Mouse (Mus musculus) kidney, postnatal 4 days (tissue): Measurements from ENCODE around the gene Pex10.
"Not testable (repeated sequence)": the region's sequence is repeated elsewhere in the genome, so short reads cannot be mapped to it uniquely, and the experiment has no call there.

Experiments used
- DNase-seq, 2 experiments: peaks; one replicate each; pipeline ENCODE4 v3.0.0; 2021; ENCODE audit warnings: mixed read lengths in 2 of 2

Pex10 gene

GRCm38 (mm10) chr4:155065970-155066833 is 614 bp upstream of the Pex10 start:
- DNase-seq, result peak; percentile 93

GRCm38 (mm10) chr4:155068357-155068972 is 1.6 kb downstream of the Pex10 start:
- no peak for DNase-seq

GRCm38 (mm10) chr4:155069191-155069590 is 2.4 kb downstream of the Pex10 start:
- peak in 1 of 2 experiments; percentile 53 for DNase-seq

GRCm38 (mm10) chr4:155070199-155070598 is 3.4 kb downstream of the Pex10 start:
- no peak for DNase-seq

DNA sequence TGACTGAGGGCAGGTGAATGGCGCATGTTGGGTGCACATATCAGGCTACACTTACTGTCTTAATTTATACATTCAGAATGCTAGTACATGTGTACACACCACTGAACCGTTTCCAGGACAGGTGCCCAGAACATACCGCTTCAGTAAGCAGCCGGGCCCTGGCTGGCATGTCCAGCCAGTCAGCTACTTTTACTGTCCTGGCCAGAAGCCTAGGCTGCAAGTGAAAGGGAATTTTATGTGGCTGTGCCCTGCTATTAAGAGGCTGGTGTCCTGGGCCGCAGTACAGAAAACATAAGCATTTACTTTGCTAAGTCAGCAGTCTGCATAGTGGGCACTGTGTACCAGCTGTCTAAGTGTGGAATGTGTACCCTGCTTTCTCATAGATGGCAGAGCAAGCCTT is 4.1 kb downstream of the Pex10 start:
- DNase-seq, result peak in 1 of 2 experiments; percentile 55

- DNase-seq, result no peak
Measured at GRCm38 (mm10) chr4:155074418-155074817, 7.6 kb downstream of the Pex10 start.

GRCm38 (mm10) chr4:155075137-155075536 is 8.3 kb downstream of the Pex10 start:
- DNase-seq, result no peak

- DNase-seq, result no peak
Measured at GRCm38 (mm10) chr4:155075813-155076212, 9.0 kb downstream of the Pex10 start.

DNA sequence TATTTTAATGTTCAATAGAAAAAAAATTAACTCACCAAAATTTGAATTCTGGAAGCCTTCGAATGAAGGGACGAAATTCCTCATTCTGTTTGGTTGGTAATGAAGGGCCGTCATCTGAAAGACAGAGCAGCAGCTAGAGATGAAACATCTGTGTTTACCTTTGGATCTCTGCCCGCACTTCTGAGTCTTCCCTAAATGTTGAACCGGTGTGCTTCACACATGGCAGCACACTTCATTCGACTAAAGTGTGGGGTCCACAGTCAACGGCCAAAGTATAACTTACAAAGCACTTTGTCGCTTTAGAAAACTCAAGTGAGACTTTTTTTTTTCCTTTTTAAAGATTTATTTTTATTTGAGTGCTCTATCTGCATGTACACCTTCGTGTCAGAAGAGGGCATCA is 9.9 kb downstream of the Pex10 start:
- DNase-seq, result no peak

DNA sequence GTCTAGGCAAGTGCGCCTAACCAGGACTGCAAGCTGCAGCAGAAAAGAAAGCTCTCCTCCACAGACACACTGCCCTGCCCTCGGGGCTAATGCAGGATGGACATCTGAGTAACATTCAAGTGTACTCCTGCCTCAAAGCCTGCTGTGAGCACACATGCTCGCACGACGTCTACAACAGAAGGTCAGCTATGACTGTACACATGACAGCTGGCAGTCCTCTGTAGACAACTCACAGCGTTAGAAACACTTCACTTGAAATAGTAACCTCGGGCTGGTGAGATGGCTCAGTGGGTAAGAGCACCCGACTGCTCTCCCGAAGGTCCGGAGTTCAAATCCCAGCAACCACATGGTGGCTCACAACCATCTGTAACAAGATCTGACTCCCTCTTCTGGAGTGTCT is 12.0 kb downstream of the Pex10 start:
- DNase-seq, result not testable (repeated sequence)

GRCm38 (mm10) chr4:155079666-155080065 is 12.8 kb downstream of the Pex10 start:
- DNase-seq, result peak; percentile 54 to 59

DNA sequence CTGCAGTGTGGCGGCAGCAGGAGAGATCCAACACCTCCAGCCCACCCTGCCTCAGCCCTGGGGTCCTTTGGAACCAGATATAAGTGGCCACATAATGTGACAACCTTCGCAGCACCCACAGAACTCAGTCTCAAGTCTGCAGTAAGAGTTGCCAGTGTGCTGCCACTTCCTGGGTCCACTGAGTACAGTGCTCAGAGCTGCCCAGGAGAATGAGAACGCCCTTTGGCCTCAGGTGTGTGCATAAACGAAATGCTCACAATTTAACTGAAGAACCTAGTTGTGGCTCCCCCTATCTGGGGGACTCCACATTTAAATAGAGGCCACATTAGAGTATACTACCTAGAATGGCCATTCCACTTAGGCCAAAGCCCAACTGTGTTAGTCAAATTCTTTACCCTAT is 16.7 kb downstream of the Pex10 start:
- peak in 1 of 2 experiments; percentile 19 for DNase-seq

GRCm38 (mm10) chr4:155084351-155084750 is 17.5 kb downstream of the Pex10 start:
- DNase-seq, result no peak

GRCm38 (mm10) chr4:155085206-155086107 is 18.6 kb downstream of the Pex10 start:
- peak in 1 of 2 experiments; percentile 17 for DNase-seq

- peak; percentile 100 for DNase-seq
Measured at GRCm38 (mm10) chr4:155086108-155087024, 19.6 kb downstream of the Pex10 start, which contains the start of the genes Rer1 and Morn1. Rer1 (minus strand) TSS chr4:155086382. Morn1 (plus strand) TSS chr4:155086577.

- DNase-seq, result no peak
Measured at GRCm38 (mm10) chr4:155089241-155089640, 22.4 kb downstream of the Pex10 start.

DNA sequence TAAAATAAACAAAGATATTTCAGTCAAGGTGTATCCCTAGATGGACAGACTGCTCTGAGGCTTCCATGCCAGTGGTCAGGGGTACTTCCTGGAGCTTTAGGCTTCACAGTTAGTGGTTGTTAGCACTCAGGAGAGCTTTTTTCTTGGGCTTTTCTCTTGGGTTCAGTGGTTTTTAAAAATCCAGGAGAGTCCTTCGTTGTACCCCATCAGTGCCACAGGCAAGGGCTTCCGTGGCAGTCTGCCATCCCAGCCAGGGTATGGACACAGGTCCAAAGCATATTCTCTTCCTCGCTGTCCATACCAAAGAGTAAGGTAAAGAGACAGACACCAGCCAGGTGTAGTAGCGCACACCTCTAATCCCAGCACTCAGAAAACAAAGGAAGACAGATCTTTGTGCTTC is 23.3 kb downstream of the Pex10 start:
- no peak for DNase-seq

GRCm38 (mm10) chr4:155090688-155091449 is 24.1 kb downstream of the Pex10 start:
- no peak for DNase-seq

GRCm38 (mm10) chr4:155092718-155093430 is 26.1 kb downstream of the Pex10 start:
- DNase-seq, result no peak

GRCm38 (mm10) chr4:155093431-155094149 is 26.8 kb downstream of the Pex10 start:
- DNase-seq, result no peak
